Mouse (Mus musculus) left cerebral cortex, postnatal 14 days (tissue): Measurements from ENCODE around the gene Fam151b. TPM values are rescaled to one million over a fixed set of nuclear protein-coding genes. Genes with fewer than 3 reads are reported as not detected.
A peak's percentile ranks its signal among the peaks of the same experiment; 100 is the strongest.

ENCODE experiments used
- DNase-seq, 2 experiments: peaks; one replicate each; pipeline ENCODE4 v3.0.0; 2021 to 2022; ENCODE audit warnings: low spot score in 2 of 2, mixed read lengths in 1 of 2
- intact Hi-C: fragments of 180-260 bp; cut with DNase I; formaldehyde crosslinking; loops from one replicate; pipeline ENCODE4 v1.15.1; 2025
- total RNA-seq, 2 experiments: library from RNA; stranded (reverse); gene quantifications; 2 replicates each; pipeline ENCODE4 v1.2.3; 2021

Fam151b gene
- total RNA-seq, 2 experiments from 2014 or later, result 10.6 to 11.5 TPM

DNA sequence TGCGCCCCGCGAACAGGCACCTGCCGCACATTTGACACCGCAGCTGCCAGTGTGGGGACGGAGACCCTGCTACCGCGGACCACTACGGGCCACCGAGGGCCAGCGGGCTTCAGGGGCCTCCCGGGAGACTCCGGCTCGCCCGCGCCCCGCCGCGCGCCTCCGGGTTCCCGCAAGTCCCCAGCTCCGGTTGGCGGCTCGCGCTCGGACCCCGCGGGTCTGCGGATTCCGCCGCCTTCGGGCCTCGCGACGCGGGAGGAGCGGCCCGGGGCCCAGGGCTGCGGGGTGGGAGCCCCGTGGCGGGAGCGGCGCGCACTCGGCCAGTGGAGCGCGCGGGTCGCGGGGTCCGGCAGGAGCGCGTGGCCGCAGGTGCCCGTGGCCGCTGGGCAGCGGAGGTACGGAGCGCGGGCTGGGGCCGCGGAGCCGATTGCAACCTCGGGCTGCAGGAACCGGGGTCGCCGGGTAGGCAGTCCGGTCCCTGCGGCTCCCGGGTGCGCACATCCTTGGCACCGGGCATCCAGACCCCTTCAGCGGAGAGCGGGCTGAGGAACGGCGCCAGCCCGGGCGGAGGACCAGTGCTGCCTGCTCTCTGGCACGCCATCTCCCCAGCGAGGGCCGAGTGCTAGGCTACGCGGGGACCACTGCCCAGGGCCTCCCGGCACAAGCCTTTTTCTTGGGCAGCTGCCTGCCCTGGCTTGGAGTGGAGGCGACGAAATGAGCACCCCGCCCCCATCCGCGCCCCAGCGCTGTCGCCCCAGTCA lies 57.3 kb downstream of the Fam151b start:
- intact Hi-C loops, result loop anchor here (5.0 kb wide), 1 partner anchor 69 kb away; the partner anchor contains the start of gene Msh3
- peak in 1 of 2 experiments; percentile 14 for DNase-seq

- intact Hi-C loops, result loop anchor here (5.0 kb wide), 1 partner anchor 69 kb away; the partner anchor contains the start of gene Msh3
- peak in 1 of 2 experiments; percentile 37 for DNase-seq
These were observed 58.0 kb downstream of the Fam151b start, which contains the start of gene Ankrd34b for GRCm38 (mm10) chr13:92425758-92426264. TSS of gene Ankrd34b (plus strand) at chr13:92425896.

GRCm38 (mm10) chr13:92423711-92424110 lies 60.1 kb downstream of the Fam151b start:
- DNase-seq, result no peak
- intact Hi-C loops, result no loop called here

- intact Hi-C loops, result no loop called here
- DNase-seq, result no peak
These were observed 64.2 kb downstream of the Fam151b start for GRCm38 (mm10) chr13:92419630-92420029.

DNA sequence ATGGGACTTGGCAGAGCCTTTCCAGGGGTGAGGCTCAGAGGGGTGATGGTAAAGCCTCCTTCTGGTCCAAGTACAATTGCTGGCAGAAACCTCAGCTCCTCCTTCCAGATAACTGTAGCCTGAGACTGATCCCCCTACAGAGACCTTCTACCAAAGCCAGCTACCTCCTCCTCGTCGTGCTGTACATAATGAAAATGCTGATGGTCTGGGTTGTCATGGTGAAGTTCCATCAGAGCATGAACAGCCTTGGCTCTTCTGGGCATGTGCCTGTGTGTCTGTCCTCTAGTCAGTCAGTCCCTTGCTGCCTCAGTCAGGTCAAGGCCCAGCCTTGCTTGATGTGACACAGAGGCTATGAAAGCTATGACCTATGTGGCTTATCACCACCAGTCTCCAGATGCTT lies 73.3 kb downstream of the Fam151b start:
- DNase-seq, result no peak
- intact Hi-C loops, result no loop called here

DNA sequence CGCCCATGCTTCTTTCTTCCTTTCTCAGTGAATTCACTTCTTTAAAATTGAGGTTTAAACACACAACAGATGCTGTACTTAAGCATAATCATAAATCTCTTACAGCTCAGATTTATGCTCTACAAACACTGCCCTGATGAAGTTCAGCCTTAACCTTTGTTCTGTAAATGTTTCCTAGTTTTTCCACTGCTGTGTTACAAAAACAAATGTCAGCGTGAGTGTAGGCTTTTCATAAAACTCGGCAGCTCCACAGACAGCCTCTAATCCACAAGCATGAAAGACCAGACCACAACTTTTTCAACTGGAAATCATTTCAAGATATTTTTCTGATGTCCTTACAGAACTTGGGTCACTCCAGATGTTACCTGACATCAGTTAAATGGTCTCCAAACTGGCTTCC lies 80.3 kb downstream of the Fam151b start:
- DNase-seq, result no peak
- intact Hi-C loops, result no loop called here

- intact Hi-C loops, result no loop called here
- DNase-seq, result no peak
These were observed 81.8 kb downstream of the Fam151b start for GRCm38 (mm10) chr13:92402063-92402462.

Other genes with a start within 250 kb of the Fam151b start
- gene Gm20379, start 178.0 kb downstream of the Fam151b start, total RNA-seq, result not detected
- gene Dhfr, start 129.3 kb downstream of the Fam151b start, total RNA-seq, result 1 to 10 TPM; 1.4 to 1.5 TPM
- 10 to 100 TPM; 26.2 to 27.9 TPM for gene Msh3, start 129.0 kb downstream of the Fam151b start, total RNA-seq
- gene Ankrd34b, start 58.1 kb downstream of the Fam151b start, total RNA-seq, result 10 to 100 TPM; 16.3 to 18.1 TPM
- gene Zfyve16, start 46.9 kb upstream of the Fam151b start, total RNA-seq, result 10 to 100 TPM; 14.5 to 20.0 TPM
- not detected for gene Spz1, start 92.2 kb upstream of the Fam151b start, total RNA-seq
- gene Serinc5, start 127.1 kb upstream of the Fam151b start, total RNA-seq, result 10 to 100 TPM; 60.2 to 73.2 TPM